Mouse (Mus musculus): ENCODE measurements around the gene Cox7a2l. TPM values are rescaled to one million over a fixed set of nuclear protein-coding genes. Genes with fewer than 3 reads are reported as not detected.

Cox7a2l gene
- polyA plus RNA-seq, 1 experiment from 2014 or later: 190 TPM

DNA sequence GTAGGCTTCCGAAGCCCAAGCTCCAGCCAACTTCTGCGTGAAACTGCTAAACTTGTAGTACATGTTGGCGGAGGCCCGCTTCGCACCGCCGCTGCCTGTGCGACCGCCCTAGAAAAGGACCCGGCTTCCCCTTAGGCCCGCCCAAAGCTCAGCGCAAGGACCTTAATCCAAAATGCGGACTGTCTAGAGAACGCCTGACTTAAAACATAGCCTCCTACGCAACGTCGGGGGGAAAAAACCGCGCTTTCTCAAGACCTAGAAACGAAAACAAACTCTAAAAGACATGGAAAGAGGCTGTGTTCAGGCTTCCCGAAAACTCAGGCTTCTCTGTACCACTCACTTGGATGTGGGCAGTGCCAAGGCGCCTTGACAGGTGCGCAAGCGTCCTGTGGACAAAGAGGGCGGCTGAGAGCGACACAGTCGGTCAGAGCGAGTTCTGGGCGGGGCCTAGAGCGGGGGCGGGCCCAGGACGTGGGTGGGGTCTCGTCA, 2.9 kb downstream of the Cox7a2l start:
- peak overlapping the region; percentile 43 for H3K27ac ChIP-seq (ENCODE audit: low read length)
- H3K4me1 ChIP-seq (ENCODE audit: insufficient read depth, low read depth, low read length): peaks cover 9% of the 10 kb centered on the region
- DNase-seq (ENCODE audit: low spot score) (peak; percentile 97), ATAC-seq (peak; percentile 99)
- 1% methylated on average over 33 of the region's 33 CpGs for WGBS
- H3K9ac ChIP-seq (replicated peaks; ENCODE audit: low read depth): peak overlapping the region; percentile 90
- peak overlapping the region; percentile 85 for H3K4me3 ChIP-seq (ENCODE audit: low read depth, low read length)
- H3K27me3 ChIP-seq (replicated peaks; ENCODE audit: insufficient read depth, low read length): no peaks in the 10 kb centered on the region
- no peaks in the 10 kb centered on the region for H3K36me3 ChIP-seq (ENCODE audit: insufficient read depth, low read length)
- TF ChIP-seq CTCF (IDR thresholded peaks at IDR 0.05) (peak; percentile 39), EP300 (IDR thresholded peaks at IDR 0.05) (peak; percentile 87)
- no peaks in the 10 kb centered on the region for H3K9me3 ChIP-seq (ENCODE audit: low read length)
- peak overlapping the region; percentile 70 for H3K4me2 ChIP-seq (replicated peaks; ENCODE audit: low read depth, low read length)

DNA sequence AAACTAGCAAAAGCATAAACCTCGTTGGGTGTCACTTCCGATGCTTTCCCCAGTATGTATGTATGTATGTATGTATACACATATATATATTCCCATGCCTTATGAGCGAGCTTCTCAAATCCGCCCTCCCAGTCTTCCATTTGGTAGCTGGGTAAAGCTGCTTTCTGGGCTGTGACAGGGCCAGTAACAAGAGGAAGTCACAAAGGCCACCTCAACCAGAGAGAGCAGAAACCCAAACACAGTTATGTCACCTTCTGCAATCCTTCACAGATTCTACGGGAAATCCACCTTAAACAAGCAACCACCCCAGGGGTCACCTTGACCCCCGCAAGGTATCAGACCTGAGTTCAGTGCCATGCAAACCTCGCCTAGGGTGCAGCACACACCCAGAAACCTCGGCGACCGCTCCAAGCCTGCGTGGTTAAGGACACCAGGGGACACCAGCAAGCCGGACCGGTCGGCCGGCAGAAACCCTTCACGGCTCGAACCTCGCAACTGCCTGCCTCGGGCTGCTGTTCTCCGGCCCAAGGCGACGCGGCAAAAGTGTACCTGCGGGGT, 3.4 kb downstream of the Cox7a2l start:
- H3K4me3 ChIP-seq (ENCODE audit: low read depth, low read length): peak overlapping the region; percentile 85
- peak overlapping the region; percentile 90 for H3K9ac ChIP-seq (replicated peaks; ENCODE audit: low read depth)
- peak; percentile 62 for ATAC-seq
- no peaks in the 10 kb centered on the region for H3K9me3 ChIP-seq (ENCODE audit: low read length)
- no peak for DNase-seq (ENCODE audit: low spot score)
- peak overlapping the region; percentile 70 for H3K4me2 ChIP-seq (replicated peaks; ENCODE audit: low read depth, low read length)
- peaks cover 9% of the 10 kb centered on the region for H3K4me1 ChIP-seq (ENCODE audit: insufficient read depth, low read depth, low read length)
- no peak for TF ChIP-seq EP300 (IDR thresholded peaks at IDR 0.05)
- TF ChIP-seq CTCF (IDR thresholded peaks at IDR 0.05): peak; percentile 44
- H3K27ac ChIP-seq (ENCODE audit: low read length): peak overlapping the region; percentile 43
- H3K27me3 ChIP-seq (replicated peaks; ENCODE audit: insufficient read depth, low read length): no peaks in the 10 kb centered on the region
- WGBS: under 1% methylated on average over 24 of the region's 24 CpGs
- H3K36me3 ChIP-seq (ENCODE audit: insufficient read depth, low read length): no peaks in the 10 kb centered on the region

GRCm38 (mm10) chr17:83512130-83512529, 5.0 kb downstream of the Cox7a2l start:
- ATAC-seq (no peak), DNase-seq (ENCODE audit: low spot score) (no peak)
- no peaks in the 10 kb centered on the region for H3K27me3 ChIP-seq (replicated peaks; ENCODE audit: insufficient read depth, low read length)
- H3K9me3 ChIP-seq (ENCODE audit: low read length): no peaks in the 10 kb centered on the region
- H3K4me2 ChIP-seq (replicated peaks; ENCODE audit: low read depth, low read length): no peak overlapping the region
- TF ChIP-seq EP300 (IDR thresholded peaks at IDR 0.05): no peak
- TF ChIP-seq CTCF (IDR thresholded peaks at IDR 0.05): no peak
- no peak overlapping the region for H3K9ac ChIP-seq (replicated peaks; ENCODE audit: low read depth)
- no peaks in the 10 kb centered on the region for H3K36me3 ChIP-seq (ENCODE audit: insufficient read depth, low read length)
- no peak overlapping the region for H3K27ac ChIP-seq (ENCODE audit: low read length)
- no peak overlapping the region for H3K4me3 ChIP-seq (ENCODE audit: low read depth, low read length)
- 85% methylated on average over 3 of the region's 3 CpGs for WGBS
- peaks cover 9% of the 10 kb centered on the region for H3K4me1 ChIP-seq (ENCODE audit: insufficient read depth, low read depth, low read length)

GRCm38 (mm10) chr17:83503693-83504092, 13.4 kb downstream of the Cox7a2l start:
- no peak for ATAC-seq
- 71% methylated on average over 2 of the region's 2 CpGs for WGBS

DNA sequence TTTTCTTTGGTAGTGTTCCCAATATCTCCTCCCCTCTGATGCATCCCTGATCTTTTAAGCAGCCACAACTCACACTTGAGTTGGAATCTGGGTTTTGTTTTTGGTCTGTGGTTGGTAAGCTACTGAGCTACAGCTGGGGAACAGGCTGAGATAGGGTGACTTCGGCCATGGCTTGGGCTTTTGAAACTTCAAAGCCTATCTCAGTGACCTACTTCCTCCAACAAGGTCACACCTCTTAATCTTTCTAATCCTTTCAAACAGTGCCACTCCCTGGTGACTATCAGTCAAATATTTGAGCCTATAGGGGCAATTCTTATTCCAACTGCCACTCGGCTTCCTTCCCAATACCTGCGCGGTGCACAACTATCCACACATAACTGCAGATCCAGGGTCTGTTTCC, 17.4 kb downstream of the Cox7a2l start:
- no peak for ATAC-seq
- no peak overlapping the region for H3K9ac ChIP-seq (replicated peaks; ENCODE audit: low read depth)
- H3K4me3 ChIP-seq (ENCODE audit: low read depth, low read length): no peak overlapping the region
- no peak for DNase-seq (ENCODE audit: low spot score)
- WGBS: 86% methylated on average over 4 of the region's 4 CpGs
- no peak overlapping the region for H3K4me2 ChIP-seq (replicated peaks; ENCODE audit: low read depth, low read length)
- H3K36me3 ChIP-seq (ENCODE audit: insufficient read depth, low read length): peaks cover 8% of the 10 kb centered on the region; the same call in 1 of the 2 replicates
- TF ChIP-seq CTCF (IDR thresholded peaks at IDR 0.05) (no peak), EP300 (IDR thresholded peaks at IDR 0.05) (no peak)
- H3K4me1 ChIP-seq (ENCODE audit: insufficient read depth, low read depth, low read length): no peaks in the 10 kb centered on the region
- no peak overlapping the region for H3K27ac ChIP-seq (ENCODE audit: low read length)
- H3K27me3 ChIP-seq (replicated peaks; ENCODE audit: insufficient read depth, low read length): no peaks in the 10 kb centered on the region
- peaks cover 3% of the 10 kb centered on the region; the same call in 1 of the 2 replicates for H3K9me3 ChIP-seq (ENCODE audit: low read length)

More at GRCm38 (mm10) chr17:83503693-83504092, 13.4 kb downstream of the Cox7a2l start:
- no peak for DNase-seq (ENCODE audit: low spot score)
- Histone ChIP-seq H3K4me3 (ENCODE audit: low read depth, low read length) (no peak overlapping the region), H3K36me3 (ENCODE audit: insufficient read depth, low read length) (no peaks in the 10 kb centered on the region), H3K4me2 (replicated peaks; ENCODE audit: low read depth, low read length) (no peak overlapping the region), H3K27me3 (replicated peaks; ENCODE audit: insufficient read depth, low read length) (no peaks in the 10 kb centered on the region), H3K27ac (ENCODE audit: low read length) (no peak overlapping the region), H3K4me1 (ENCODE audit: insufficient read depth, low read depth, low read length) (no peaks in the 10 kb centered on the region), H3K9ac (replicated peaks; ENCODE audit: low read depth) (no peak overlapping the region), H3K9me3 (ENCODE audit: low read length) (no peaks in the 10 kb centered on the region)
- TF ChIP-seq CTCF (IDR thresholded peaks at IDR 0.05): no peak
- no peak for TF ChIP-seq EP300 (IDR thresholded peaks at IDR 0.05)

GRCm38 (mm10) chr17:83498889-83499288, 18.2 kb downstream of the Cox7a2l start:
- H3K4me3 ChIP-seq (ENCODE audit: low read depth, low read length): no peak overlapping the region
- WGBS: 94% methylated on average over 5 of the region's 5 CpGs
- H3K36me3 ChIP-seq (ENCODE audit: insufficient read depth, low read length): peaks cover 8% of the 10 kb centered on the region; the same call in 1 of the 2 replicates
- no peak for DNase-seq (ENCODE audit: low spot score)
- H3K9ac ChIP-seq (replicated peaks; ENCODE audit: low read depth): no peak overlapping the region
- no peak for ATAC-seq
- no peaks in the 10 kb centered on the region for H3K27me3 ChIP-seq (replicated peaks; ENCODE audit: insufficient read depth, low read length)
- no peak overlapping the region for H3K27ac ChIP-seq (ENCODE audit: low read length)
- no peaks in the 10 kb centered on the region for H3K4me1 ChIP-seq (ENCODE audit: insufficient read depth, low read depth, low read length)
- H3K4me2 ChIP-seq (replicated peaks; ENCODE audit: low read depth, low read length): no peak overlapping the region
- H3K9me3 ChIP-seq (ENCODE audit: low read length): peaks cover 3% of the 10 kb centered on the region; the same call in 1 of the 2 replicates
- TF ChIP-seq CTCF (IDR thresholded peaks at IDR 0.05) (no peak), EP300 (IDR thresholded peaks at IDR 0.05) (no peak)
